Mouse (Mus musculus) activated CD4-positive, CD25-positive, alpha-beta regulatory T cell, adult 4 months (primary cell): ENCODE data around the gene Bmp5. TPM values are rescaled to one million over a fixed set of nuclear protein-coding genes. Genes with fewer than 3 reads are reported as not detected.

Experiments
- ATAC-seq: one replicate; pipeline ENCODE4 v1.8.0; 2017
- polyA plus RNA-seq, 2 experiments: library from polyadenylated mRNA; unstranded; fragments of 100-300 nt; shearing (Covaris generic); gene quantifications; one replicate each; pipeline ENCODE4 v1.2.1; 2017

Bmp5 gene
- polyA plus RNA-seq, 2 experiments from 2014 or later = 0.34 TPM; not detected in 1

DNA sequence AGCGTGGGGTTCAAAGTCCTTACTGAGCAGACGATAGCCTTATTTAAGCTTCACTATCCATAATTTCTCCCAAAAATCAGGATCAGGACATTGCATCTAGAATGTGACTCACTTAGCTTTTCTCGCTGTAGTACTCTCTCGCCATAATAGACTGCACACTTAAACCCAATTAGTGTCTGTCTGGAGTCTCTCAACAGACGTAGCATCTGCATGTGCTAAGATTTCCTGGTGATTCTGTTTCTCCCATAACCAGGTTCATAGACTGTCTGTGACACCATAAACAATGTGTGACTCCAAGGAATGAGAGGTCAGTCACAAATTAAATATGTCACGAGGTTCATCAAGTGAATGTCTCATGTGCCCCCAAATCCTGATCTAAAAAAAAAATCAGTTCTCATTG is 65.7 kb downstream of the Bmp5 start:
- no peak for ATAC-seq

DNA sequence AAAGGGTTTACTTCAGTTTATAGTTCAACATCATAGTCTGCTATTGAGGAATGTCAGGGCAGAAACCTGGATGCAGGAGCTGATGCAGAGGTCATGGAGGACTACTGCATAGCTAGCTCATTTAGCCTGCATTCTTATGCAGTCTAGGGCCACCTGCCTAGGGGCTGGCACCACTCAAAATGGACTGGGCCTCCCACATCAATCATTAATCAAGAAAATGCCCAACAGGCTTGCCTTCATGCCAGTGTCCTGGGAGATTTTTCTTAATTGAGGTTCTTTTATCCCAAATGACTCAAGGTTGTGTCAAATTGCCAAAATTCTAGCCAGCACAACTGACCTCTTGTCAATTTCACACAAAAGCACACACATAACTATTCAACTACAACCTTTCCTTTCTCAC is 70.8 kb downstream of the Bmp5 start:
- no peak for ATAC-seq

DNA sequence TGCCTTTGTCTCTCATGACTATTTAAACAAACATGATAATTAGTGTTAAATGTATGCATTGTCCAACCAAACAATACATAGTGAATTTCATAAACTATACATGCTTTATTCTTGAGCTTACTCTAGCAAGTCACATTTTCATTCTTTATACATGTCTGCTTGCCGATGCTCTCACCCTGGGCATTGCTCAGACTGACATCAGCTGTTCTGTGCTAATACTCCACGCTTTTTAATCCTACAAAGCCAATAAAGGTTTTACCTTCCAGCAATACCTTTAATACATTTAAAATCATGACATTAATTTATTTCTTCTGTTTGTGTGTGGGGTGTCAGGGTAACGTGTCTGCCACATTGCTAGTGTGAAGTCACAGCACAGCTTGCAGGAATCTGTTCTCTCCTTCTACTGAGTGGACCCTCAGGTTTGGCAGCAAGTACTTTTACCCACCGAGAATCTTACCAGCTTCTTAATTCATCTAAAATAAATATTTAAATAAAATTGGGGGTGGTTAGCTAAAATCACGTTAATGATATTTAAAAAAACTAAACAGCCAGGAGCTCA is 75.6 kb downstream of the Bmp5 start:
- no peak for ATAC-seq

DNA sequence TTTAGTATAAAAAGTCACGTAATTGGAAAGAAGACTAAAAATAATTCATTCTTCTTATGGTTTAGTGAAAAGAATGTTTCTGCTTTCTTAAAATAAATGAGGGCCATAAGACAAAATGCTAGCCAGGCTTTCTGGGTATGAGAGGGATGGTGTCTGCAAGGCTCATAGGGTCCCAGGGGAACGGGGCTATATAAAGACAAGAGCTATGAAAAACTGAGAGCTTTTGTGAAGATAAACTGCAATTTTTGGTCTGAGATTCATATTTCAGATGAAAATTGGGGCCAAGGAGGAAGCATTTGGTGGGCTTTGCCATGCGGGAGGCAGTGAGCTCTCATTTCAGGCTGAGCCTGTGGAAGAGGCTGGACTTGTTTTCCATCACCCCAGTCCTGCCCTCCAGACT is 83.0 kb downstream of the Bmp5 start:
- ATAC-seq = no peak

DNA sequence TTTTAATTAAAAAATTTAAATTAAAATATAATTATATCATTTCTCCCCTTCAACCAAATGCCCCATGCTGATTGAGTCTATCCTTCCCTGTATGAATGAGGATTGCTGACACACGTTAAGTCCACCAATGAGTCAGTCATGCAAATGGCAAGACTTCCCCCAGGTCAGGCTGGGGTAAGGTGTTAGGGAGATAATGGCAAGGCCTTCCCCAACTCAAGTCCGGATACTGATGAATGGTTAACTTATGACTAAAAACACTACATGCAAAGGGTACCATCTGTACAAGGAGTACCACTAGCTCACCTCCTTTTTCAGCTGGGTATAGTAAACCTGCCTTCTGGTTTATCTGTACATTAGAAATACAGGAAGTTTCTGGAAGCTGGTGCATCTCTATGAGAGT is 83.8 kb downstream of the Bmp5 start:
- ATAC-seq = no peak

DNA sequence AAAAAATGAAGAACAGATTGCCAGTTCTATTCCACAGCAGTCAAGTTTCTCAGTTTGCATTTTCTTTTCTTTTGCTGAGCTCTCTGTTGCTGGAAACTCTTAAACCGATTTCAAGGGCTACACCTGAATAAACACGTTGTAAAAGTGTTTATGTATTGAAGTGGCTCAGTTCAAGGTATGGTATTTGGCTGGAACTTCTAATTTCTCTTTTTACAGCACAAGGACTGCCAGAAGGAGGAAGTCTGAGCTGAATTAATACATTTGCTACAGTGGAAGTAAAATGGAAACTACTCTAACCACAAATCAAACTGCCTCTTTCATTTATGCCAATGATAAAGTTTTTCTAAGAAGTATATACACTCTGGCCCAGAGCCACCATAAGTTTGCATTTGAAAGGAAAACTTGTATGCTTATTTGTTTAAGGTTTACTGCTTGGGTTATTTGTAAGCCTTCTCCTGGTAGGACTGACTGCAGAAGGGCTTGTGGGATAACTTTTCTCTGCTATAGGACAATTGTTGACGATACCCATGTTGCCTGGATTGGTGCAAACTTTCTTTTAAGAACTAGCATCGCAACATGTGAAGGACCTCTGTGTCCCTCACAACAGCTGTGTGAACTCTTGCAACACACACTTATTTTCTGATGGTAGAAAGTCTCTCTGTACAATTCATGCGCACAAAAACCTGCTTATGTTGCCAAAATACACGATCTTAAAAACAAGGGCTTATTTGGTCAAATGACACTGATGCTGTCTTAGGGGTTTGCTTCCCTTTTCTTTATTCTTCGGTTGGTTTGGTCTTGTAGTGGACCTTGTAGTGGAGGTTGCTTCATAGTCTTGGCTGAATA is 95.4 kb downstream of the Bmp5 start:
- no peak for ATAC-seq

DNA sequence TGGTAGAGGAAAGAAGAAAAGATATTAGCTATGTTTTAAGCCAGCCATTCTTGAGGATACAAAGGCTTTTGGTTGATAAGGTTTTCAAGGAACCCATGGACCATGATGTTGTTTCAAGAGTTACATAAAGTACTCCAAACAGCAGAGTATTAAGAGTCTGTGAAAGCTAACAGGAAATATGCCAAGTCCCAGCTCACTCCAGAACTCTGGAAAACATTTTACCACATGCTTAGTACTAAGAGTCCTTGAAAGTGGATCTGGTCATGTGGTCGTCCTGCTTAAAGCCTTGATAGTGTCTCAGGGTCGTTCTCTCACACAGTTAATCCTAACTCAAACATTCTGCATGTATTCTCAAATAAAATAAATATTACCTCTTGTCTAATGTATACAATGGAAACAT is 101.2 kb downstream of the Bmp5 start:
- ATAC-seq = no peak

DNA sequence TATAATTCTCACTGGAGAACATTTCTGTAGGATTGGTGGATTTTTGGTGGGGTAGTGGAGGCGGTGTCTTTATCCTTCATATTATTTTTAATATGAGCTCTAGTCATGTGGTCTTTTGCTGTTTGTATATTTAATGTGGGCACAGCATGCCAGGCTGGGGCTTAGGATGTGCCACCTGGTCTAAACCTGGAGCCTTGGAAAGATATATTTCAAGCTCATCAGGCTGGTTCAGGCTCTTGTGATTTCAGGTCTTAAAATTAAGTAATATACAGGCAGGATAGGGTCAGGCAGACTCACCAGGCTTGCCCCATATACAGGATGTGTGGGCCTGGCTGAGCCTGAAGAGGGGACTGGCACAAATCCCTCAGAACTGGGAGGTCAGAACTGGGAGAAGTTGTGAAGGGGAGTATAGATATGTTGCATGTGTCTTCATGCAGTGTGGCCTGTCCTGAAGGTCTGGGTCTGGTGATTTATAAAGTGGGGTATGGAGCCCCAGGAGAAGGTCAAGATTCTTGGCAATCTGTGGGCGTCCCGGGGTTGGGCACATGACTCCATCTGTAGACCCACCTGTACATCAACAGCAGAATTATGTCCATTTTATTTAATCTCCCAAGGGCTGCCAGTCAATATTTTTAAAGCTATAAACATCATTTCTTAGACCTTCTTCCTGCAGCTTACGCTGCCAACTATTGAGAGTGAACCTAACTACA is 108.5 kb downstream of the Bmp5 start:
- no peak for ATAC-seq

DNA sequence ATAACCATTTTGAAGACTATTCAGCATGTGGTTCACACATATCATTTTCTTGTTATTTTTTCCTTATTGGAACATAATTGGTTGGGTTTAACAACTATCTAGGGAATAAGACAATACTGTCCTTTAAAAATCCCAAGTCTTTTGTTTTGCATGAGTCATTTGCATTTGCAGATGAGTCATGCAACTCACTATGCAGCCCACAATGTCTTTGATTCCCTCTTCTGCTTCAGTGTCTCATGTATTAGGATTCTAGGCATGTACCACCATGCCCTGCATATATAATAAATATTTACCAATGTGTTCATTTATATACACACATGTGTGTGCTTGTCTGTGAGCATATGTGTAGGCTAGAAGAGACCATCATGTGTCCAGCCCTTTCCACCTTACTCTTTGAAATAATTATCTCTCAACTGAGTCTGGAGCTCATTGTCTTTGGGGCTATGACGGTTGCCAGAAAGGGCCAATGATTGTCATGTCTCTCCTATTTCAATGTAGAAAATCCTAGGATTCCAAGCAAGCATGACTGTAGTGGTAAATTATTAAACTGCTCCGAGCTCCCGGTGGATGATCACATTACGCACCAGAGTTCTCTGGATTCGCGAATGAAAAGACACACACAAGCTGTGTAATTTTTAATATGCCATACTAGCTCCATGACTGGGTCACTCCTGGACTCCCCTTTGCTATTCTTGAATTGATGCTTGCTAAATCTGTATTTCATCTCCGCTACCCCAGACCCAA is 111.8 kb downstream of the Bmp5 start:
- no peak for ATAC-seq

DNA sequence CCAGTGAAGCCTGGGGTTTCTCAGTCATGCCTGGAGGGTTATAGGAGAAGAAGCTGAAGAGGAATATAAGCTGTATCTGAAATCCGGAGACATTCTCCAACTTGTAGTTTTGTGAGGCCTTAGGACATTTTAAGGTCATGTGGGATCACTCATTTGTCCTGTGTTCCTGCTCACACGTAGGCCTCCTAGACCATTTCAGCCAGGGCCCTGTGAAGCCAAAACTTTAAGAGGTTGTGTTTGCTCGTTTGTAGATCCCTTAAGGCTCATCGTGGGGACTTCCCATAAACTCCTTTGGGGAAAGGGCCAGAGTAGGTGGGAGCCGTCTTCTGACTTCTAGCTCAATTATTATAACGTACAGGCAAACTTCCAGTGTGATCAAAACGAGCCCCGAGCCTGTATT is 121.8 kb downstream of the Bmp5 start:
- ATAC-seq = no peak

DNA sequence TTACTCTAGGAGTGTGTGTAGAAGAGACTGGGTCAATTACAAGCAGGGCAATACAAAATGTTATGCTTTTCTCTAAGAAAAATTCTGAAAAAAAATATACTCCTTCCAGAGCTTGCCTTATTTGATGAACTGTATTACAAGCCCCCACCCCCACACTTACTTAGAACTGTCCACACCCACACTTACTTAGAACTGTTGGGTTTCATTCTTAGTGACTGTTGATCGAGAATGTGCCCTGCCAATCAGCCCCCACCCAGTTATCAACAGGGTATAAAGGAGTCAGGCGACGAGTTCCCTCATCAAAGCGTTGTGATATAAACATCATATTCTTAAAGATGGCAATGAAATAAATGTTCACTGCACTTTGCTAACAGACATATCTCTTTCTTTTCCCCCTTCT is 122.9 kb downstream of the Bmp5 start:
- ATAC-seq = no peak

DNA sequence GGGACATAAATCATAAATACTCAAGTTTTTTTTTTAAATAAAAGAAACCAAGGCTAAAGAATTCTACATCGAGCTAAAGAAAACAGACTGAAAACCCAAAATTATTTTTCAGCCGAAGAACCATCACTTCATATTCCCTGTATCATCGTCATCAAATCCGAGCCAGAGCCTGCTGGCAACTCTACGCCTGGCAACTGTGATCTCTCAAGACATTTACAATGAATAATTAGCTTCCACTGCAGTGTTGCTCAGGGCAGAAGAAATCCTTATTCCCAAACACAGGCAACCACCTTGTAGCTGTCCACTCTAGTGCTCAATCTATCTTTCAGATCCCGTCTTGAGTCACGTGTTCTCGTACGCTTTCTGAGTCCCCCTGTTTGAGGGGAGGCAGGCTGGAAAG is 126.1 kb downstream of the Bmp5 start:
- no peak for ATAC-seq

DNA sequence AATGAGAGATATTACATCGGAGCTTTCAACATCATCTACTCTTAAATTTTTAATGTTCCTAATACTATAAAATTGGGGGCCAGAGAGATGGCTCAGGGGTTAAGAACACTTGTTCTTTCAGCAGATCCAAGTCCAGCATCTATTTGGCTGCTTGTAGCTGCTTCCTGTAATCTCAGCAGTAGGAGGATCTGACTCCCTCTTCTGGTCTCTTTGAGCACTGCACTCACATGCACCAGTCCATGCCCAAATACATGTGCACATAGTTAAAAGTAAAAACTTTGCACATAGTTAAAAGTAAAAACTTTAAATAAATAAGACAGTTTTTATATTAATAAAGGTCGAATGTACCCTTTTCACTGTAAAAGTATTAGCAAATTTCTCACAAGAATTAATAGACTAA is 130.3 kb downstream of the Bmp5 start:
- no peak for ATAC-seq

DNA sequence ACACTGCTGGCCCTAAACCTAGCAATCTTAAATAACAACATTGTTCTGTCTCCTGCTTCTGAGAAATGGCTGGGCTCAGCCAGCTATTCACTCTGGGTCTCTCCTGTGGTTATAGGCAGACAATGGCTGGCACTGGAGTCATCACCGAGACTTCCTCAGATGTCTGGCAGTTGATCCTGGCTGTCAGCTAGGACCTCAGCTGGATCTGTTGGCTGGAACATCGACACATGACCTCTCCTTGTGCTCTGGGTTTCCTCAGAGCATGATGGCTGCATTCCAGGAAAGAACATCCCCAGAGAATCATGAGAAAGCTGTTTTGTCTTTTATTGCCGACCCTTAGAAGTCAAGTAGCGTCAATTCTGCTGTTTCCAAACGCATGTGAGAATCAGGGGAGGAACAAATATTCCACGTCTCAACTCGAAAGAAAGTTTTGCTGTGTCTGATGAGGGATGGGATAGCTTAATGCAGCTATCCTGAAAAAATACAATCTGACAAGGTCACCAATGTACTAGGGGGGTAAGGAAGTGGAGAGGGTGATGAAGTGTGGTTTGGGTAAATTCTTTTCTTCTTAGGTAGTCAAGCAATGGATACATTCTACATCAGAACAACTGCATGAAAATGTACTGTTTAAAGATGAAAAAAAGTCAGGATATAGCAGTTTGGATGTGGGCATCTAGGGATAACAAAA is 135.1 kb downstream of the Bmp5 start:
- ATAC-seq = no peak

DNA sequence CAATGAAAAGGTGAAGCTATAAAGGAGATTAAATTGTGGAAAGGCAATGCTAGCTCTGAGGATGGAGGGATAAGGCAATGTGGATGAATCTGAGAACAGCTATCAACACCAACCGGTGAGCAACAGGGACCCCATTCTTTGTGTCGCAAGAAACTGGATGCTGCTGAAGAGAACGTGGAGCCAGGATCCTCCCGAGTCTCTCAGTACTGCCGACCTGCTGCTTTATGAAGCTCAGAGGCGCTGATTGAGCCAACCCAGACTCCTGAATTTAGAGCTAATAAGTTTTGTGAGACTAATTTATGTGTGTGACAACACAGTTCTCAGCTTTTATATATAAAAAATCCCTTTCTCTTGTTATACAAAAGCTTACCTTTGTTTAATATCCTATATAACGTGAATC is 136.4 kb downstream of the Bmp5 start:
- ATAC-seq = no peak

DNA sequence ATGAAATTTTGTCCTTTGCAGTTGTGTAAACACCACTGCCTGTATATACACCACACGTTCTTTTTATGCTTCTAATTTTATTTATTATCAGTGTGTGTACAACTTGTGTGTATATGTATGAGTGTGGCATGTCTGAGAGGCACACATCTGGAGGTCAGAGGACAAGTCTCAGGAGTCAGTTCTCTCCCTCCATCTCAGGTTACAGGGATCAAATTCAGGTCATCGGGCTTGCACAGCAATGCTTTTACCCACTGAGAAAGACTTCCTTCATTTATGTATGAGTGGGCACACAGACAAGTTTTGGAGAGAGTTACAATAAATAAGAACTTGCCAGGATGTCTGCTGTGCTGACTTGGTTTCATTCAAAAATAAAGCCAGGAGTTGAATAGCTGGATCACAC is 140.9 kb downstream of the Bmp5 start:
- ATAC-seq = no peak

DNA sequence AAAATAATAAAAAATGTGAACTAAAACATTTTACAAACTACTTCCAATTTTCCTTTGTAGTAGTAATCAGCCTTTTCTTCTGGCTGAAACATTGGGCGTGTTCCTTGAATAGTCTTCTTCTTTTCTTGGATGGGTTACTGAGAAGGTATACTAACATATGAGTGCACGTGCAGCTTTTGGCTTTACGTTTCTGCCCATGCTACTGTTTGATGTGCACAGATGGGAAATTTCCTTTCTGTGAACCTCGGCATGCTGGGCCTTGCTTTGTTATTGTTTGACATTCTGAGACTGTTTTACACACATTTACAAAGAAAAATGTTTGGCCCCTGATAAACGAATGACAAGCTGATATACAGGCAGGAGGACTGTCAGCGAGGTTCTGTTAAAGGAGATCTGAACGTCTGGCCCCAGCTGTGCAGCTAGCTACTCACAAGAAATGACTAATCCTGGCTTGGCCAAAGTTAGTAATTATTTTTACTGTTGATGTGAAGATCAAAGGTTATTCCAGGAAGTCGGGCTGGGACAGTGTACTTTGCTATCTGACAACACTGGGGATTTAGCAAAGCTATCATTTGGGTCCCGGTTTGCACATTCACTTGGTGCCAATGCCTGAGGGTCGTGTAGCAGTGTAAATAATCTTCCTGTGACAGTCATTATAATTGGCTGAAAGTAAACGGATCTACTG is 152.2 kb downstream of the Bmp5 start:
- no peak for ATAC-seq

DNA sequence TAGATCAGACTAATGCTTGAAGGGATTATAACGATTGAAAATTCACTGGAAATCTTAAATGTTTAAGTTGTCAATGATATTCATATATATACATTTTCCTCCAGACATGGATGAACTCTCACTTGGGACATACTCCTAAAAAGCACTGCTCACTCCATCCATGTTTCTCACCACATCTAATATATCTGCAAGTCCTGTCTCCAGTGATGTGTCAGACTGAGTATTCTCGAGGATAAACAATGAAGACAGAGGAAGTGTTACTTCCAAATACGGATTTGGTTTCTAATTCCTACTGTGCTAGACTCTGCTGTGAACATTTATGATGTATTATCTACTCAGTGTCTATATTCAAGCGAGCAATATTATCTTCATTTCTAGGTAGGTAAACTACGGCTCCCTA is 152.9 kb downstream of the Bmp5 start:
- ATAC-seq = no peak

DNA sequence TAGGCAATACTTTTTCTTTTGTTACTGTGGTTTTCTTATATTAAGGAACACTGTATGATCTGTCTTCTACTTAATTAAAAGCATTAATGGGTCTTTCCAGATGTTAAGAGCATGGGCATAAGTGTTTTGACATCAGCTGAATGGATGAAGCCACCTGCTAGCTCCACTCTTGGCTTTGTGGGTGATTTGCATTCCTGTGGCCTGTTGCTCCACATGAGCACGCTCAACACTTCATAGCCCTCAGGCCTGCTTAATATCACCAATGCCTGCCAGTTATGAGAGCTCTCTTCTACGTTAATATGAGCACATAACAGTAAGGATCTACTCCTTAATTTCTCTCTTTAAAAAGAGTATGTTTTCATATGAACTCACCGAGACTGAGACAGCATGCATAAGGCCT is 169.5 kb downstream of the Bmp5 start:
- ATAC-seq = no peak
